Mouse (Mus musculus) mesoderm, embryonic 11.5 days (tissue): ENCODE data around the gene Helb.
"Not testable (repeated sequence)": the region's sequence is repeated elsewhere in the genome, so short reads cannot be mapped to it uniquely, and the experiment has no call there.

ENCODE experiments used
- DNase-seq: peaks from one replicate; pipeline ENCODE4 v3.0.0-alpha.2; 2012; ENCODE audit warnings: low read depth, low spot score

Helb gene

GRCm38 (mm10) chr10:120112507-120113396, at the start of gene Helb:
TSS of gene Helb (minus strand) at chr10:120112987.
- DNase-seq: peak; percentile 96

GRCm38 (mm10) chr10:120160533-120160932, 47.7 kb upstream of the Helb start:
- DNase-seq: no peak

GRCm38 (mm10) chr10:120153911-120154310, 41.1 kb upstream of the Helb start:
- DNase-seq: no peak

GRCm38 (mm10) chr10:120151672-120152071, 38.9 kb upstream of the Helb start:
- DNase-seq: no peak

GRCm38 (mm10) chr10:120140916-120141516, 28.2 kb upstream of the Helb start:
- no peak for DNase-seq

- no peak for DNase-seq
Observed at GRCm38 (mm10) chr10:120140193-120140592, 27.4 kb upstream of the Helb start.

- DNase-seq: no peak
Observed at GRCm38 (mm10) chr10:120136020-120136562, 23.3 kb upstream of the Helb start.

- no peak for DNase-seq
Observed at GRCm38 (mm10) chr10:120133697-120134096, 20.9 kb upstream of the Helb start.

GRCm38 (mm10) chr10:120130621-120131020, 17.8 kb upstream of the Helb start:
- peak; percentile 52 for DNase-seq

GRCm38 (mm10) chr10:120128601-120129277, 16.0 kb upstream of the Helb start:
- DNase-seq: no peak

- DNase-seq: no peak
Observed at GRCm38 (mm10) chr10:120125465-120125857, 12.7 kb upstream of the Helb start.

- peak; percentile 84 for DNase-seq
Observed at GRCm38 (mm10) chr10:120124801-120125464, 12.1 kb upstream of the Helb start.

- DNase-seq: no peak
Observed at GRCm38 (mm10) chr10:120123721-120124120, 10.9 kb upstream of the Helb start.

GRCm38 (mm10) chr10:120115249-120115648, 2.5 kb upstream of the Helb start:
- DNase-seq: no peak

GRCm38 (mm10) chr10:120114493-120114892, 1.7 kb upstream of the Helb start:
- no peak for DNase-seq

GRCm38 (mm10) chr10:120113980-120114379, 1.2 kb upstream of the Helb start:
- DNase-seq: no peak

- DNase-seq: not testable (repeated sequence)
Observed at GRCm38 (mm10) chr10:120113482-120113881, 695 bp upstream of the Helb start.

GRCm38 (mm10) chr10:120111691-120112319, 982 bp downstream of the Helb start:
- DNase-seq: no peak

GRCm38 (mm10) chr10:120100806-120101205, 12.0 kb downstream of the Helb start:
- no peak for DNase-seq

GRCm38 (mm10) chr10:120097564-120097963, 15.2 kb downstream of the Helb start:
- no peak for DNase-seq

- no peak for DNase-seq
Observed at GRCm38 (mm10) chr10:120095716-120096115, 17.1 kb downstream of the Helb start.
